Mouse (Mus musculus) gastrocnemius, postnatal 25 days (tissue): Measurements from ENCODE around the gene Zfp488. TPM values are rescaled to one million over a fixed set of nuclear protein-coding genes. Genes with fewer than 3 reads are reported as not detected.

Experiments
- DNase-seq: peaks from one replicate; pipeline ENCODE4 v3.0.0; 2022
- long read RNA-seq, 2 experiments: library from polyadenylated mRNA; stranded (forward); transcript quantifications; one replicate each; pipeline ENCODE4 v2.0.0; 2021
- total RNA-seq, 2 experiments: library from RNA; stranded (reverse); gene quantifications; 1 replicate in 1 of 2; 2 replicates in 1 of 2; pipeline ENCODE4 v1.2.3; 2021

The Zfp488 gene
- not detected for total RNA-seq
- long read RNA-seq, experiment 1 = 0 reads
- long read RNA-seq, experiment 2 = 0 reads

- no peak for DNase-seq
Observed at GRCm38 (mm10) chr14:33978604-33979059, at the start of gene Zfp488. TSS of gene Zfp488 (minus strand) at chr14:33978764.

GRCm38 (mm10) chr14:34026710-34027109 is 48.1 kb upstream of the Zfp488 start:
- no peak for DNase-seq

- DNase-seq = no peak
Observed at GRCm38 (mm10) chr14:34016938-34017337, 38.4 kb upstream of the Zfp488 start.

- no peak for DNase-seq
Observed at GRCm38 (mm10) chr14:34016381-34016780, 37.8 kb upstream of the Zfp488 start, which contains the start of gene Gm5460. TSS of gene Gm5460 (plus strand) at chr14:34016758.

- DNase-seq = no peak
Observed at GRCm38 (mm10) chr14:34015063-34015462, 36.5 kb upstream of the Zfp488 start, which contains the start of gene Gm30083. TSS of gene Gm30083 (minus strand) at chr14:34015182.

GRCm38 (mm10) chr14:34002358-34002757 is 23.8 kb upstream of the Zfp488 start:
- no peak for DNase-seq

GRCm38 (mm10) chr14:34001445-34001844 is 22.9 kb upstream of the Zfp488 start:
- no peak for DNase-seq

- DNase-seq = no peak
Observed at GRCm38 (mm10) chr14:34000076-34000475, 21.5 kb upstream of the Zfp488 start.

GRCm38 (mm10) chr14:33997427-33997826 is 18.9 kb upstream of the Zfp488 start:
- no peak for DNase-seq

GRCm38 (mm10) chr14:33993521-33994289 is 15.1 kb upstream of the Zfp488 start:
- DNase-seq = no peak

GRCm38 (mm10) chr14:33993051-33993450 is 14.5 kb upstream of the Zfp488 start:
- DNase-seq = no peak

GRCm38 (mm10) chr14:33991971-33992370 is 13.4 kb upstream of the Zfp488 start:
- no peak for DNase-seq

- no peak for DNase-seq
Observed at GRCm38 (mm10) chr14:33989201-33989600, 10.6 kb upstream of the Zfp488 start.

GRCm38 (mm10) chr14:33977748-33978147 is 816 bp downstream of the Zfp488 start:
- DNase-seq = no peak

- no peak for DNase-seq
Observed at GRCm38 (mm10) chr14:33974752-33975151, 3.8 kb downstream of the Zfp488 start.

GRCm38 (mm10) chr14:33972679-33973078 is 5.9 kb downstream of the Zfp488 start:
- DNase-seq = no peak

GRCm38 (mm10) chr14:33965675-33966074 is 12.9 kb downstream of the Zfp488 start:
- no peak for DNase-seq

GRCm38 (mm10) chr14:33959341-33959740 is 19.2 kb downstream of the Zfp488 start:
- DNase-seq = no peak

GRCm38 (mm10) chr14:33958841-33959240 is 19.7 kb downstream of the Zfp488 start:
- no peak for DNase-seq

- no peak for DNase-seq
Observed at GRCm38 (mm10) chr14:33958186-33958585, 20.4 kb downstream of the Zfp488 start.

- DNase-seq = no peak
Observed at GRCm38 (mm10) chr14:33956055-33956454, 22.5 kb downstream of the Zfp488 start.

- DNase-seq = no peak
Observed at GRCm38 (mm10) chr14:33953761-33954160, 24.8 kb downstream of the Zfp488 start, which contains the start of gene Rbp3. TSS of gene Rbp3 (plus strand) at chr14:33954003.

GRCm38 (mm10) chr14:33952233-33952981 is 26.2 kb downstream of the Zfp488 start:
- no peak for DNase-seq
